Mouse (Mus musculus) urinary bladder, postnatal 14 days (tissue): ENCODE measurements around the gene Ube3c.

Experiments
- DNase-seq: peaks from one replicate; pipeline ENCODE4 v3.0.0; 2021; ENCODE audit warnings: low spot score

Gene Ube3c

GRCm38 (mm10) chr5:29672551-29672950 lies 103.5 kb downstream of the Ube3c start:
- no peak for DNase-seq

- no peak for DNase-seq
These were observed 105.3 kb downstream of the Ube3c start for GRCm38 (mm10) chr5:29674305-29674704.

- DNase-seq: no peak
These were observed 107.4 kb downstream of the Ube3c start for GRCm38 (mm10) chr5:29676445-29676844.

GRCm38 (mm10) chr5:29685085-29685484 lies 116.0 kb downstream of the Ube3c start:
- DNase-seq: no peak

GRCm38 (mm10) chr5:29687671-29688070 lies 118.6 kb downstream of the Ube3c start:
- DNase-seq: peak; percentile 28

GRCm38 (mm10) chr5:29688352-29688751 lies 119.3 kb downstream of the Ube3c start:
- no peak for DNase-seq

- DNase-seq: peak; percentile 31
These were observed 129.5 kb downstream of the Ube3c start for GRCm38 (mm10) chr5:29698493-29698892.

GRCm38 (mm10) chr5:29699520-29700202 lies 130.6 kb downstream of the Ube3c start:
- peak; percentile 56 for DNase-seq

- no peak for DNase-seq
These were observed 138.2 kb downstream of the Ube3c start for GRCm38 (mm10) chr5:29707241-29707640.

- no peak for DNase-seq
These were observed 139.2 kb downstream of the Ube3c start for GRCm38 (mm10) chr5:29708258-29708657.

GRCm38 (mm10) chr5:29711631-29712030 lies 142.6 kb downstream of the Ube3c start:
- no peak for DNase-seq

GRCm38 (mm10) chr5:29712906-29713305 lies 143.9 kb downstream of the Ube3c start:
- no peak for DNase-seq

- DNase-seq: no peak
These were observed 152.1 kb downstream of the Ube3c start for GRCm38 (mm10) chr5:29721159-29721558.

- no peak for DNase-seq
These were observed 156.3 kb downstream of the Ube3c start for GRCm38 (mm10) chr5:29725369-29725768.
